Mouse (Mus musculus): ENCODE measurements around the gene Sept1.

The Sept1 gene

GRCm38 (mm10) chr7:127232622-127233367, at the start of gene Sept1, which contains the start of gene Zfp553:
Sept1 (minus strand) TSS chr7:127233130.
Zfp553 (plus strand) TSS chr7:127233061.
- in situ Hi-C loops (cut with MboI, MseI): no loop called here

DNA sequence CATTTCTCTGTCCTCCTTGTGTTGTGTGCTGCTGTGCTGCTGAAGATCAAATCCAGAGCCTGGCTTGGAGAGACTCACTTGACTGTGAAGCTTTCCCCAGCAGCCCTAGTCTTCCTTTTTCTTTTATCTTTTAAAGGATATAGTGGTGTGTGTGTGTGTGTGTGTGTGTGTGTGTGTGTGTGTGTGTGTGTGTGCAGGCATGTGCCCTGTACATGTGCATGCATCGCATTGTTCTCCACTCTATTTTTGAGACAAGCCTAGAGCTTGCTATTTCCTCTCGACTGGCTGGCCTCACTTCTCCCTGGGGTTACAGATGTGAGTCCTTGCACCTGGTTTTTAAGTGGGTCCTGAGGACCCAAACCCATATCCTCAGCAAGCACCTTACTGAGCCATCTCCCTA, 49.3 kb upstream of the Sept1 start:
- in situ Hi-C loops (cut with MboI, MseI): no loop called here

- in situ Hi-C loops (cut with MboI, MseI): no loop called here
These were observed 48.2 kb upstream of the Sept1 start for GRCm38 (mm10) chr7:127281114-127281513.

- in situ Hi-C loops (cut with MboI, MseI): no loop called here
These were observed 47.2 kb upstream of the Sept1 start for GRCm38 (mm10) chr7:127280092-127280491.

DNA sequence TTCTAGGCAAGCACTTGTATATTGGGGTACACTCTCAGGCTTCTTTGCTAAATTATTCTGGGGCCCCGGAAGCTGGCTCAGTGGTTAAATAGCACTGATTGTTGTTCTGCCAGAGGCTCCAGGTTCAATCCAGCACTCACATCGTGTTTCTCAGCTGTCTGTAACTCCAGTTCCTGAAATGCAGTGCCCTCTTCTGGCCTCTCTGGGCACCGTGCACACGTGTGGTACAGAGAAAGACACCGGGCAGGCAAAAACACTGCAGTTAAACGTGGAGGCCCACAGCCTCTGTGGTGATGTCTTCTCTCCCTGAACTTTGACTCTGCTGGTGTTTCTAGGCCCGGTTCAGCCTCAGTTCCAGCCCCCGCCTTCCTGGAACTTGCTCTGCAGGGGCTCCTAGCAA, 45.4 kb upstream of the Sept1 start:
- in situ Hi-C loops (cut with MboI, MseI): no loop called here

DNA sequence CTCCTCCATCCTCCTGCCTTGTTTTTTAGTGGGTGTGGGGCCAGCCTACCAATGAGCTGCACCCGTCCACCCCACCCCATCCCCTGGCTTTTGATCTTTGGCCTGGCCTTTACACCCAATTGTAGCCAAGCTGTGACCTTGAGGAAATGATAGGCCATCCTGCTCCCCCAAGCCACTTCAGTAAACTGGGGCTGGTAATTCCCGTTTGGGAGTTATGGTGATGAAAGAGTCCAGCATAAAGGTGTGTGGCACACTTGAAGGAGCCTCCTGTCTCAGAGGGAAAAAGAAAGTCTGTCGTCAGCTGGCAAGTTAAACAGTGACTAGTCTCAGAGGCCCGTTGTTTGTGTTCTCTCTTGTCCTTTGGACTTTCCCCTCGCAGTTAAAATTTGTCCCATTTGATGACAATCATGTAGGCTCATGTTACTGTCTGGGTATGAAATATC, 43.6 kb upstream of the Sept1 start:
- in situ Hi-C loops (cut with MboI, MseI): no loop called here

- in situ Hi-C loops (cut with MboI, MseI): no loop called here
These were observed 41.2 kb upstream of the Sept1 start, which contains the start of gene Sephs2 for GRCm38 (mm10) chr7:127273925-127274789. Sephs2 (minus strand) TSS chr7:127274055.

DNA sequence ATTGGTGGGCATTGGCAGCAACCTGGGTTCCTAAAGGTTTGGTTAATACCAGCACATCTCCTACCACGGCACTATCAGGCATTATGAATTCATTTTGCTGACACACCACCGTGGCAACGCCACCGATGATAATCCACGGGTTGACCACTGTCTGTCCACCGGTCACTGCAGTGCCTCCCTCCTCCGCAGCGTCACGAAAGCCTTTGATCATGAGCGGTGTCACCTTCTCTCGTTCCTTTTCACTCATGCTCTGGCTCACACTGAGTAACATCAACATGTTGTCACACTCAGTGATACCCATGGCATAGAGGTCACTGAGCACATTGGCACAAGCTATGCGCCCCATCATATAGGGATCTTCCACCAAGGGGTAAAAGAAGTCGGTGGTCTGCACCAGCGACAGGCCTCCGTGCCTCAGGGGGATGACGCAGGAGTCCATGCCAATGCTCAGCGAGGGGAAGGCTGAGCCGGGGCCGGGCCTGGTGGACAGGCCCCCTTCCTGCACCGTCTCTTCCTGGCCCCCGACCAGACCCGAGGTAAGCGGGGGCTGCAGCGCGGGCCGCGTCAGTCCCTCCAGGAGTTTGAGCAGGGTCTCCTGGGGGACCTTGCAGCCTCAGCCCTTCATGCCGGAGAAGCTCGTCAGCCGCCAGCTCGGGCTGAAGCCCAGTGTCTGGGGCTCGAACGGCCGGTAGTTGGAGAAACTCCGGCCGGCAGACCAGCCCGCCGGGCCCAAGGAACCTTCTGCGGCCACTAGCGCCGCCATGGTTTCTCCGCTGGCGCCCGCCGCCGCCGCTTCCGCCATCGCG, 40.4 kb upstream of the Sept1 start:
- in situ Hi-C loops (cut with MboI, MseI): no loop called here

DNA sequence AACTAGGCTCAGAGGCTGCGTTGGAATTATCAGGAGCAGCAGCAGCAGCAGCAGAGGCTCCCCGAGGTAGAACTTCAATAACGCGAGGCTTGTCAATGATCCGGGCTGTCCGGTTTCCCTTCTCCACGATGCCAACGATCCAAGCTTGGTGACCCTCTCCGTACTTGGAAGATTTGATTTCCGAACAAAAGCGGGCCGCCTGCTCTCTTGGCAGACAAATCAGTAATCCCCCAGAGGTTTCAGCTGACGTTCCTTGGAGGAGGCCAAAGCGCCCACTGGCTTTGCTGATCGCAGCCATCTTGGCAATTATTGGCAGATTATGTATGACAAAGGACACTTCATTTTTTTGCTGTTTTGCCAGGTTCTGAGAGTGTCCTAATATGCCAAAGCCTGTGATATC, 39.6 kb upstream of the Sept1 start:
- in situ Hi-C loops (cut with MboI, MseI): no loop called here

GRCm38 (mm10) chr7:127271093-127271492, 38.2 kb upstream of the Sept1 start:
- in situ Hi-C loops (cut with MboI, MseI): no loop called here

DNA sequence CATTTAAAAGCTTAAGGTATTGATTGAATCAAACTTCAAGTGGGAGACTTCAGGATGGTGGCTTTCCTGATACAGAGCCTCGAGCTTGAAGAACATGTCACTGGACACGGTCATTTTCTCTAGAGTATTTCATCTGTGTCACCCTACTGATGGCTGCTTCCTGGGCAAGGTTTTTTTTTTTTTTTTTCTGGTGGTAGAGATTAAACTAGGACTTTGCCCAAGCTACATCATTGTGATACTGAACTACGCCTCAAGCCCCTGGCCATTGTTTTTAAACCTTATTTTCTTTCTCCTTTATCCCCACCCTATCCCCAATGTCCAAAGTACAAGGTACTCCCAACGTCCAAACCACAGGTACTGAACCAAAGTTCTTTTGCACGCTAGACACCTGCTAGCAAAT, 37.7 kb upstream of the Sept1 start:
- in situ Hi-C loops (cut with MboI, MseI): no loop called here

- in situ Hi-C loops (cut with MboI, MseI): no loop called here
These were observed 37.3 kb upstream of the Sept1 start for GRCm38 (mm10) chr7:127270256-127270655.

GRCm38 (mm10) chr7:127263526-127263925, 30.6 kb upstream of the Sept1 start:
- in situ Hi-C loops (cut with MboI, MseI): no loop called here

- in situ Hi-C loops (cut with MboI, MseI): no loop called here
These were observed 29.5 kb upstream of the Sept1 start for GRCm38 (mm10) chr7:127262218-127262961.

DNA sequence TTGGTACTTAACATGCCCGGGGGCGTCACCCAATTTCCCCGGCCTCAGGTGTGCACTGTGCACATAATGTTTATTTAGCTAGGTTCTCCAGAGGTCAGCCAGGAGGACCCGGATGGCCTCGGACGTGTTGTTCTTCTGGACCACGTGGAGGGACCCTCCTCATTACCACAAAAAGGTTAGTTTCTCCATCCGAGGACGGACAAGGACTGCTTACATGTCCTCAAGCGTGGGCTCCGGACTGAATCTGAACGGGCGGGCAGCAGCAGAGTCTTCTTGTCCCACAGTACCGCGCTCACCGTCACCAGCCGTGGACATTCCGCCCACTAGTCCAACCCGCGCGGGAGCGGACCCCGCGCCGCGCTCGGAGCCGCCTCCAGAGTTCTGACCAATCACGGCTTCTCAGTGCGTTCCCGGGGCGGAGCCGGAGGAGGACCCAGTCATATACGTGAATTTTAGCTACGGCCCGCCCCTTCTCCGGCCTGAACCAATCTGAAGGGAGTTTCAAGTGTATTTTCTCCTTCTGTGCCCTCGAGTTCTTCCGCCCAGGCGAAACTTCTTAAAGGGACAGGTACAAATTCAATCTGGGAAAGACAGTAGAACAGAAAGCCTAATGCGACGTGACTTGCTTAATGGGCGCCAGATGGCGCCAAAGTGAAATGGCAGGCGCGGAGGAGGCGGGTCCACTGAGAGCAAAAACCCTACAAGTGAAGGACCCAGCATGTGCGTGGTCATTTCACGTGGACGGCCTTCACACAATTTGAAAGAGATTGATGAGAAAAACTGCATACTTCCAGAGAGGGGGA, 27.6 kb upstream of the Sept1 start, which contains the start of gene Dctpp1:
Gene Dctpp1 (minus strand): TSS at position 401 of the 803 bp plus-strand sequence.
- in situ Hi-C loops (cut with MboI, MseI): no loop called here

DNA sequence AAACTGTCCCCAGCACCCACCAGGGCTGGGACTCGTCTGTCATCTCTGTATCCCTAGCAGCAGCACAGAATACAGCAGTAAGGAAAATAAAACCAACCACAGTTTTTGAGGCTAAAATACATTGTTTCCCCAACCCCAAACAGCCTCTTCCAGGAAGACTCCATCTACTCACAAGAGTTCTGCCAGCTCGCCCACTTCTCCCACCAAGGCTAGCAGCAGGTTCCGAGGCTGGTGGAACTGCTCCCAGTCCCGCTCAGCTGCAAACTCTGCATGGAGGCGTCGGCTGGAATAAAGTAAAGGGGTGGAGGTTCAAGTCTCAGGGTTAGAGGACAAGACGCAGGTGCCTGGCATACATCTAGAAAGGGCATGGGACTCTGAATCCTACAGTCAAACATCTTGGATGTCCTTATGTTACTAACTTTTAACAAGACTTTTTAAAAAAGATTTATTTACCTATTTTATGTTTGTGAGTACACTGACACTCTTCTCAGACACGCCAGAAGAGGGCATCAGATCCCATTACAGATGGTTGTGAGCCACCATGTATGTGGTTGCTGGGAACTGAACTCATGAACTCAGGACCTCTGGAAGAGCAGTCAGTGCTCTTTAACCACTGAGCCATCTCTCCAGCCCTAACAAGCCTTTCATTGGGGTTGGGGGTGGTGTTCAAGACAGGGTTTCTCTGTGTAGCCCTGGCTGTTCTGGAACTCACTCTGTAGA, 26.4 kb upstream of the Sept1 start:
- in situ Hi-C loops (cut with MboI, MseI): no loop called here

DNA sequence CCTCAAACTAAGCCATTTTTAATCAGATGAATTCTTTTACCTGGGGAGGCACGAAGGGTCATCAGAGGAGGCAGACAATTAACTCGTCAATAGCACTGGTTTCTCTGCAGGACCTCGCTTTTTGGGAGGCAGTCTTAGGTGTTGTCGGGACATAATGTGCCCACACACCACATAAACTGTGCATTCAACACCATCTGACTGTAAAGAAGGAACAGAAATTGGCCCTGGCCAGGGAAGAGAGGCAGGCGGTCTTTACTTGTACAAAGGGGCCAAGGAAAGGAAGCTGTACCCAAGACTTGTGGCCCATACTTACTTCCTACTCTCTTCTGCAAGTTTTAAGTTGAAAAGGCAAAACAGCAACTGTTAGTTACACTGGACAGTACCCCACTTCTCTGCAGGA, 23.6 kb upstream of the Sept1 start:
- in situ Hi-C loops (cut with MboI, MseI): no loop called here

DNA sequence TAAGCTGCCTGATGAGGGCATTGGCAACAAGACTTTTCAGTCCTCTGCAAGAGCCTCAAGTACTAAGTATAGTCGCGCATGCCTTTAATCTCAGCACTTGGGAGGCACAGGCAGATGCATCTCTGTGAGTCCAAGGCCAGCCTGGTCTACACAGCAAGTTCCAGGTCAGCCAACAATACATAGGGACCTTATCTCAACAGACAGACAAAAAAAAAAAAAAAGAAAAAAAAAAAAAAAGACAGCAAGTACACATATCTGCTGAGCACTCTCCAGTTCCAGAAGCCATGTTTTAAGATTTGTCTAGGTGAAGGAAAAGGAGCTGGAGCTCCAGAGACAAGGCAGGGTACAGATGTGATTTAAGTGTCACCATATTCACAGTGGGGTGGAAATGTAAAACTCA, 23.0 kb upstream of the Sept1 start:
- in situ Hi-C loops (cut with MboI, MseI): no loop called here

- in situ Hi-C loops (cut with MboI, MseI): no loop called here
These were observed 22.1 kb upstream of the Sept1 start for GRCm38 (mm10) chr7:127255008-127255407.

All from T-helper 1 cell (primary cell).